Mouse (Mus musculus) central nervous system, embryonic 18 days (tissue): ENCODE data around the gene Fign. TPM values are rescaled to one million over a fixed set of nuclear protein-coding genes. Genes with fewer than 3 reads are reported as not detected.

Experiments used
- polyA plus RNA-seq: library from polyadenylated mRNA; depleted of rRNA; stranded (reverse); fragments of >200 nt; gene quantifications from 2 replicates; pipeline ENCODE4 v1.2.3, GENCODE M21; 2012; rRNA removed

Fign gene
- polyA plus RNA-seq = 5.4 and 5.6 TPM in 2 replicates

GRCm38 (mm10) chr2:64097937-64098617 is at the start of gene Fign:
Gene Fign (minus strand): TSS chr2:64098038.

